Mouse (Mus musculus): ENCODE results near the gene Akip1.

DNA sequence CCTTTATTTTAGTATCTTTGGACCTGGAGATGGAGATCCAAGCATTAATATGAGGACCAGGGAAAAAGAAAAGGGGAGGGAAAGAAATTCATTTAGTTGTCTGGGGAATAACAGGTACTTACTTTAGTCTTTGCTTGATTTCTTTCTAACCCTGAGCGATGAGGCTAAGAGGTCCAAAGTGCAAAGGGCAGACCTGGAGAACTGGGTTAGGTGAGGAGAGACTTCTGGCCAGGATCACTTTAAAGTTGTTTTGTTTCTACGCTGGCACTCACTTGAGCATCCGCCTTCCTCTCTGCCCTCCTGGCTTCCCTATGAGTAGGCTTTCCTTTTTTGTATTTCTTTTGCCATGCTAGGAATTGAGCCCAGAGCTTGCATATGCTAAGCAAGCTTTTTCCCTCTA is 52.8 kb downstream of the Akip1 start:
- no peak for TF ChIP-seq CTCF (IDR thresholded peaks at IDR 0.05; ENCODE audit: low read depth, low read length)
- no peak for TF ChIP-seq POLR2AphosphoS5 (IDR thresholded peaks at IDR 0.05; ENCODE audit: insufficient replicate concordance, low read depth, low read length)
- no peak for TF ChIP-seq GATA2 (IDR thresholded peaks at IDR 0.05; ENCODE audit: borderline replicate concordance, low read depth, low read length)
- no peak for TF ChIP-seq TAL1 (conservative IDR thresholded peaks at IDR 0.05; ENCODE audit: low read depth, low read length)

Data from G1E (cell line).